Mouse (Mus musculus) neural tube, embryonic 12.5 days (tissue): ENCODE measurements around the gene Pigk. TPM values are rescaled to one million over a fixed set of nuclear protein-coding genes. Genes with fewer than 3 reads are reported as not detected.

Source experiments
- ATAC-seq: fragments of 200-750 bp; cut with Nextera tagmentation; 2 replicates; pipeline ENCODE4 v1.8.0; 2017; ENCODE audit warnings: low read depth, mild to moderate bottlenecking, moderate TSS enrichment, moderate library complexity; ENCODE audit not compliant: low FRiP score
- H3K27ac ChIP-seq: fragments of 300-500 bp; sonication (generic); 2 replicates; pipeline ENCODE4 v1.5.1; 2016
- H3K27me3 ChIP-seq: fragments of 300-500 bp; sonication (generic); replicated peaks from 2 replicates; pipeline ENCODE4 v1.6.1; 2016; ENCODE audit warnings: mild to moderate bottlenecking
- H3K36me3 ChIP-seq: fragments of 300-500 bp; sonication (generic); 2 replicates; pipeline ENCODE4 v1.6.1; 2016; ENCODE audit warnings: mild to moderate bottlenecking
- H3K4me1 ChIP-seq: fragments of 300-500 bp; sonication (generic); 2 replicates; pipeline ENCODE4 v1.6.1; 2016
- H3K4me2 ChIP-seq: fragments of 300-500 bp; sonication (generic); replicated peaks from 2 replicates; pipeline ENCODE4 v1.6.1; 2016; ENCODE audit warnings: mild to moderate bottlenecking
- H3K4me3 ChIP-seq: fragments of 300-500 bp; sonication (generic); 2 replicates; pipeline ENCODE4 v1.5.1; 2016
- H3K9ac ChIP-seq: fragments of 300-500 bp; sonication (generic); 2 replicates; pipeline ENCODE4 v1.6.1; 2016; ENCODE audit warnings: mild to moderate bottlenecking
- H3K9me3 ChIP-seq: fragments of 300-500 bp; sonication (generic); 2 replicates; pipeline ENCODE4 v1.6.1; 2016; ENCODE audit warnings: mild to moderate bottlenecking
- WGBS: fragments of 180-500 bp; shearing (Covaris S2); methylation state at CpG from one replicate; pipeline ENCODE4 v1.1.7; 2016; 5-methylcytosine and 5-hydroxymethylcytosine counted together
- polyA plus RNA-seq: library from polyadenylated mRNA; unstranded; fragments of >200 nt; fragmentation: Nextera tagmentation; extraction: Ambion mirVana; gene quantifications from 2 replicates; pipeline ENCODE4 v1.2.1, GENCODE M21; 2016

Gene Pigk
- polyA plus RNA-seq, 1 experiment from 2014 or later: 45.9 TPM

- Histone ChIP-seq H3K4me2 (no peak overlapping the region), H3K4me3 (no peak overlapping the region), H3K9me3 (no peaks in the 10 kb centered on the region), H3K36me3 (no peaks in the 10 kb centered on the region), H3K4me1 (peaks cover 14% of the 10 kb centered on the region), H3K27me3 (no peaks in the 10 kb centered on the region), H3K9ac (no peak overlapping the region), H3K27ac (no peak overlapping the region)
- peak; percentile 25; the same call in 1 of the 2 replicates for ATAC-seq
- 81% methylated on average over 12 of the region's 12 CpGs for WGBS
Observed at GRCm38 (mm10) chr3:152757464-152758393, 43.8 kb downstream of the Pigk start.

GRCm38 (mm10) chr3:152758500-152759032 is 44.7 kb downstream of the Pigk start:
- H3K27me3 ChIP-seq: no peaks in the 10 kb centered on the region
- H3K36me3 ChIP-seq: no peaks in the 10 kb centered on the region
- peaks cover 14% of the 10 kb centered on the region for H3K4me1 ChIP-seq
- no peak for ATAC-seq
- no peak overlapping the region for H3K4me3 ChIP-seq
- no peak overlapping the region for H3K9ac ChIP-seq
- 62% methylated on average over 15 of the region's 15 CpGs for WGBS
- H3K9me3 ChIP-seq: no peaks in the 10 kb centered on the region
- no peak overlapping the region for H3K27ac ChIP-seq
- H3K4me2 ChIP-seq: no peak overlapping the region

- H3K27me3 ChIP-seq: no peaks in the 10 kb centered on the region
- H3K4me1 ChIP-seq: peaks cover 14% of the 10 kb centered on the region
- H3K9ac ChIP-seq: no peak overlapping the region
- H3K4me3 ChIP-seq: no peak overlapping the region
- WGBS: 30% methylated on average over 7 of the region's 7 CpGs
- no peaks in the 10 kb centered on the region for H3K9me3 ChIP-seq
- no peaks in the 10 kb centered on the region for H3K36me3 ChIP-seq
- no peak for ATAC-seq
- no peak overlapping the region for H3K27ac ChIP-seq
- no peak overlapping the region for H3K4me2 ChIP-seq
Observed at GRCm38 (mm10) chr3:152761116-152761515, 47.2 kb downstream of the Pigk start.

GRCm38 (mm10) chr3:152761661-152762060 is 47.8 kb downstream of the Pigk start:
- Histone ChIP-seq H3K4me3 (no peak overlapping the region), H3K4me2 (no peak overlapping the region), H3K27ac (no peak overlapping the region), H3K36me3 (no peaks in the 10 kb centered on the region), H3K9ac (no peak overlapping the region), H3K9me3 (no peaks in the 10 kb centered on the region), H3K4me1 (peaks cover 14% of the 10 kb centered on the region), H3K27me3 (no peaks in the 10 kb centered on the region)
- ATAC-seq: no peak
- 86% methylated on average over 8 of the region's 8 CpGs for WGBS

GRCm38 (mm10) chr3:152762302-152762701 is 48.4 kb downstream of the Pigk start:
- WGBS: 92% methylated on average over 8 of the region's 8 CpGs
- no peak overlapping the region for H3K9ac ChIP-seq

GRCm38 (mm10) chr3:152763139-152763882 is 49.4 kb downstream of the Pigk start:
- Histone ChIP-seq H3K36me3 (no peaks in the 10 kb centered on the region), H3K9ac (no peak overlapping the region), H3K4me2 (peak overlapping the region; percentile 43), H3K4me1 (peaks cover 6% of the 10 kb centered on the region; the same call in 1 of the 2 replicates), H3K9me3 (no peaks in the 10 kb centered on the region), H3K4me3 (no peak overlapping the region), H3K27me3 (no peaks in the 10 kb centered on the region), H3K27ac (no peak overlapping the region)
- WGBS: 50% methylated on average over 26 of the region's 26 CpGs
- ATAC-seq: 0 out of 2 replicates have a peak, but pooled peaks have one; percentile 21

More at GRCm38 (mm10) chr3:152762302-152762701, 48.4 kb downstream of the Pigk start:
- no peak for ATAC-seq
- Histone ChIP-seq H3K27ac (no peak overlapping the region), H3K4me1 (peaks cover 11% of the 10 kb centered on the region), H3K36me3 (no peaks in the 10 kb centered on the region), H3K27me3 (no peaks in the 10 kb centered on the region), H3K4me2 (no peak overlapping the region), H3K9me3 (no peaks in the 10 kb centered on the region), H3K4me3 (no peak overlapping the region)

- no peaks in the 10 kb centered on the region for H3K9me3 ChIP-seq
- ATAC-seq: no peak
- peaks cover 3% of the 10 kb centered on the region; the same call in 1 of the 2 replicates for H3K36me3 ChIP-seq
- H3K9ac ChIP-seq: no peak overlapping the region
- WGBS: 78% methylated on average over 8 of the region's 8 CpGs
- no peaks in the 10 kb centered on the region for H3K4me1 ChIP-seq
- no peak overlapping the region for H3K27ac ChIP-seq
- H3K4me3 ChIP-seq: no peak overlapping the region
- no peaks in the 10 kb centered on the region for H3K27me3 ChIP-seq
- no peak overlapping the region for H3K4me2 ChIP-seq
Observed at GRCm38 (mm10) chr3:152764516-152765312, 50.8 kb downstream of the Pigk start.

- H3K9ac ChIP-seq: no peak overlapping the region
- WGBS: 76% methylated on average over 11 of the region's 11 CpGs
- H3K4me2 ChIP-seq: no peak overlapping the region
- H3K27ac ChIP-seq: no peak overlapping the region
- H3K4me1 ChIP-seq: no peaks in the 10 kb centered on the region
- peaks cover 3% of the 10 kb centered on the region; the same call in 1 of the 2 replicates for H3K36me3 ChIP-seq
- ATAC-seq: no peak
- no peaks in the 10 kb centered on the region for H3K27me3 ChIP-seq
- H3K9me3 ChIP-seq: no peaks in the 10 kb centered on the region
- H3K4me3 ChIP-seq: no peak overlapping the region
Observed at GRCm38 (mm10) chr3:152767485-152767884, 53.6 kb downstream of the Pigk start.

GRCm38 (mm10) chr3:152770056-152770455 is 56.2 kb downstream of the Pigk start:
- Histone ChIP-seq H3K27me3 (no peaks in the 10 kb centered on the region), H3K4me1 (no peaks in the 10 kb centered on the region), H3K4me3 (no peak overlapping the region), H3K9ac (no peak overlapping the region), H3K36me3 (peaks cover 3% of the 10 kb centered on the region; the same call in 1 of the 2 replicates), H3K9me3 (no peaks in the 10 kb centered on the region), H3K4me2 (no peak overlapping the region), H3K27ac (no peak overlapping the region)
- ATAC-seq: no peak
- WGBS: 87% methylated on average over 6 of the region's 6 CpGs

- H3K27ac ChIP-seq: no peak overlapping the region
- no peak for ATAC-seq
- no peak overlapping the region for H3K4me2 ChIP-seq
- no peaks in the 10 kb centered on the region for H3K36me3 ChIP-seq
- no peaks in the 10 kb centered on the region for H3K9me3 ChIP-seq
- H3K4me3 ChIP-seq: no peak overlapping the region
- 89% methylated on average over 6 of the region's 6 CpGs for WGBS
- H3K4me1 ChIP-seq: 0 out of 2 replicates have a peak, but pooled peaks cover 2% of the 10 kb centered on the region
- no peak overlapping the region for H3K9ac ChIP-seq
- no peaks in the 10 kb centered on the region for H3K27me3 ChIP-seq
Observed at GRCm38 (mm10) chr3:152776363-152776762, 62.5 kb downstream of the Pigk start.

GRCm38 (mm10) chr3:152776872-152777540 is 63.1 kb downstream of the Pigk start:
- no peak overlapping the region for H3K9ac ChIP-seq
- H3K27ac ChIP-seq: no peak overlapping the region
- no peaks in the 10 kb centered on the region for H3K27me3 ChIP-seq
- no peak overlapping the region for H3K4me2 ChIP-seq
- H3K9me3 ChIP-seq: no peaks in the 10 kb centered on the region
- ATAC-seq: no peak
- H3K36me3 ChIP-seq: no peaks in the 10 kb centered on the region
- 87% methylated on average over 16 of the region's 16 CpGs for WGBS
- H3K4me3 ChIP-seq: no peak overlapping the region
- 0 out of 2 replicates have a peak, but pooled peaks cover 2% of the 10 kb centered on the region for H3K4me1 ChIP-seq
